Mouse (Mus musculus) heart, embryonic 11.5 days (tissue): ENCODE results near the gene 4931406P16Rik. TPM values are rescaled to one million over a fixed set of nuclear protein-coding genes. Genes with fewer than 3 reads are reported as not detected.

Experiments
- ATAC-seq: fragments of 200-750 bp; cut with Nextera tagmentation; replicated peaks from 2 replicates; pipeline ENCODE4 v1.8.0; 2017; ENCODE audit warnings: moderate library complexity; ENCODE audit not compliant: insufficient number of reproducible peaks, low FRiP score, low TSS enrichment
- H3K27ac ChIP-seq: fragments of 300-500 bp; sonication (generic); 2 replicates; pipeline ENCODE4 v1.5.1; 2014; ENCODE audit warnings: mild to moderate bottlenecking, low read depth, low read length
- H3K27me3 ChIP-seq: fragments of 300-500 bp; sonication (generic); 2 replicates; pipeline ENCODE4 v1.6.1; 2014; ENCODE audit warnings: mild to moderate bottlenecking, low read length, mixed read lengths; ENCODE audit not compliant: control insufficient read depth, insufficient read depth
- H3K36me3 ChIP-seq: fragments of 300-500 bp; sonication (generic); 2 replicates; pipeline ENCODE4 v1.6.1; 2014; ENCODE audit warnings: mild to moderate bottlenecking, low read length, moderate library complexity, mixed read lengths; ENCODE audit not compliant: control insufficient read depth, insufficient read depth
- H3K4me1 ChIP-seq: fragments of 300-500 bp; sonication (generic); 2 replicates; pipeline ENCODE4 v1.6.1; 2014; ENCODE audit warnings: low read length; ENCODE audit not compliant: control insufficient read depth, insufficient read depth
- H3K4me2 ChIP-seq: fragments of 300-500 bp; sonication (generic); 2 replicates; pipeline ENCODE4 v1.6.1; 2014; ENCODE audit warnings: mild to moderate bottlenecking, moderate library complexity
- H3K4me3 ChIP-seq: fragments of 300-500 bp; sonication (generic); 2 replicates; pipeline ENCODE4 v1.5.1; 2014; ENCODE audit warnings: low read depth, low read length
- H3K9ac ChIP-seq: fragments of 300-500 bp; sonication (generic); 2 replicates; pipeline ENCODE4 v1.6.1; 2014; ENCODE audit warnings: mild to moderate bottlenecking, low read depth, low read length, moderate library complexity
- H3K9me3 ChIP-seq: fragments of 300-500 bp; sonication (generic); replicated peaks from 2 replicates; pipeline ENCODE4 v1.6.1; 2016; ENCODE audit warnings: low read length; ENCODE audit not compliant: control insufficient read depth
- WGBS: fragments of 180-500 bp; shearing (Covaris S2); extraction: QIAGEN DNeasy Blood & Tissue Kit; methylation state at CpG from one replicate; pipeline ENCODE4 v1.1.7; 2014; ENCODE audit not compliant: insufficient replicate concordance; 5-methylcytosine and 5-hydroxymethylcytosine counted together
- polyA plus RNA-seq: library from polyadenylated mRNA; unstranded; fragments of >200 nt; fragmentation: Nextera tagmentation; extraction: Ambion mirVana; gene quantifications from 2 replicates; pipeline ENCODE4 v1.2.1, GENCODE M21; 2014

The 4931406P16Rik gene
- polyA plus RNA-seq, 1 experiment from 2014 or later: 56.2 TPM

DNA sequence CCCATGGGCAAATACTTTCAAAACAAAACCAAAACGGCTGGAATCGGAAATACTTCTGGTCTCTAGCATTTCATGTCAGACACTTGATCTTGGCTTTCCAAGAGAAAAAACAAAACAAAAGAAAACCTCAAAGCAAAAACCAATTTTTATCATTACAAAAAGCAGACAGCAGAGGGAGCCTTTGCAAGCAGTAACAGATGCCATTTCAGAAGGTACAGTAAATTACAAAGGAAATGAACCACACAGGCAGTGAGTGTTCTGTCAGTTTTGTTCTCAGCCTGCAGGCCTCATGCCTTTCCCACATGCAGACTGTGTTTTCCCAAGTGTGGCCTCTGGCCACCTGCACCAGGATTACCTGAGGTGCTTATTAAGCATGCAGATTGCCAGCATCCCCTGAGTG, 61.3 kb downstream of the 4931406P16Rik start:
- WGBS: 83% methylated on average over 2 of the region's 2 CpGs
- Histone ChIP-seq H3K4me1 (no peaks in the 10 kb centered on the region), H3K27ac (no peak overlapping the region), H3K4me3 (no peak overlapping the region), H3K4me2 (no peak overlapping the region), H3K9me3 (no peaks in the 10 kb centered on the region), H3K27me3 (no peaks in the 10 kb centered on the region), H3K9ac (no peak overlapping the region), H3K36me3 (peaks cover 29% of the 10 kb centered on the region)
- ATAC-seq: no peak

DNA sequence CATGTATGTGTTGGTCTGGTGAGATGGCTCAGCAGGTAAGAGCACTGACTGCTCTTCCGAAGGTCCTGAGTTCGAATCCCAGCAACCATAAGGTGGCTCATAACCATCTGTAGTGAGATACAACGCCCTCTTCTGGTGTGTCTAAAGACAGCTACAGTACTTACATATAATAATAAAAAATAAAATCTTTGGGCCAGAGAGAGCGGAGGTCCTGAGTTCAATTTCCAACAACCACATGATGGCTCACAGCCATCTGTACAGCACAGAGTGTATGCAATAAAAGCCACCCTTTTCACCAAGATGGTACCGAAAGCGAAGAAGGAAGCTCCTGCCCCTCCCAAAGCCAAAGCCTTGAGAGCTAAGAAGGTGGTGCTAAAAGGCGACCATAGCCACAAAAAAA, 62.6 kb downstream of the 4931406P16Rik start, which contains the start of gene Gm6096:
Gm6096 (plus strand) TSS at position 301 of the 400 bp plus-strand sequence.
- Histone ChIP-seq H3K9ac (no peak within 1 kb of the TSS), H3K36me3 (peaks cover 29% of the 10 kb centered on the region), H3K4me1 (no peaks in the 10 kb centered on the region), H3K9me3 (no peaks in the 10 kb centered on the region), H3K27ac (no peak within 1 kb of the TSS), H3K4me2 (no peak within 1 kb of the TSS), H3K27me3 (no peaks in the 10 kb centered on the region), H3K4me3 (no peak within 1 kb of the TSS)
- ATAC-seq: no peak
- WGBS: 92% methylated on average over 7 of the region's 7 CpGs

DNA sequence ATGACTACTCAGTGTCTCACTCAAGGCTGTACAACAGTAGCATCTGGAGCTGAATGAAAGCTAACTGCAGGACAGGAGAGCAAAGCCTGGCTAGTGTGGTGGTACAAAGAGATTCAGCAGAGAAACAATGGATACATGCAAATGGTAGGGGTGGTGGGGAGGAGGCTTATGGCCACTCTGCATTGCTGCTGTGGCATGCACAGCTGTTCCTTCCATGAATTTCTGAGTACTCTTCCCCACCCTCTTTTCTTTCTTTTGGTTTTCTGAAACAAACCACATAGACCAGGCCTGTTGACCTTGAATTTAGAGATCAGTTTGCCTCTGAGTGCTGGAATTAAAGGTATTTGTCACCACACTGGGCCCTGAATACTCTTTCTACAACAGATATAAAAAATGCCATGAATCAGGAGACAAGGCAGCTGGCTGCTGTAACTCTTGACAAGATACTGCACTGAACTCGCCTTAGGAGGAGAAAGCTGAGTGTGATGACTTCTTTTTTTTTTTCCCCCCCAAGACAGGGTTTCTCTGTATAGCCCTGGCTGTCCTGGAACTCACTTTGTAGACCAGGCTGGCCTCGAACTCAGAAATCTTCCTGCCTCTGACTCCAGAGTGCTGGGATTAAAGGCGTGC, 66.4 kb downstream of the 4931406P16Rik start:
- Histone ChIP-seq H3K27me3 (no peaks in the 10 kb centered on the region), H3K4me1 (no peaks in the 10 kb centered on the region), H3K4me2 (no peak overlapping the region), H3K27ac (no peak overlapping the region), H3K9ac (no peak overlapping the region), H3K9me3 (no peaks in the 10 kb centered on the region), H3K4me3 (no peak overlapping the region), H3K36me3 (peaks cover 27% of the 10 kb centered on the region)
- ATAC-seq: no peak
- WGBS: 85% methylated on average over 3 of the region's 3 CpGs

GRCm38 (mm10) chr7:34242176-34242575, 71.2 kb downstream of the 4931406P16Rik start:
- no peak for ATAC-seq
- H3K9me3 ChIP-seq: no peaks in the 10 kb centered on the region
- WGBS: 95% methylated on average over 11 of the region's 11 CpGs
- H3K27me3 ChIP-seq: no peaks in the 10 kb centered on the region
- no peak overlapping the region for H3K4me2 ChIP-seq
- no peak overlapping the region for H3K4me3 ChIP-seq
- H3K36me3 ChIP-seq: peaks cover 30% of the 10 kb centered on the region
- H3K27ac ChIP-seq: no peak overlapping the region
- no peaks in the 10 kb centered on the region for H3K4me1 ChIP-seq
- no peak overlapping the region for H3K9ac ChIP-seq

DNA sequence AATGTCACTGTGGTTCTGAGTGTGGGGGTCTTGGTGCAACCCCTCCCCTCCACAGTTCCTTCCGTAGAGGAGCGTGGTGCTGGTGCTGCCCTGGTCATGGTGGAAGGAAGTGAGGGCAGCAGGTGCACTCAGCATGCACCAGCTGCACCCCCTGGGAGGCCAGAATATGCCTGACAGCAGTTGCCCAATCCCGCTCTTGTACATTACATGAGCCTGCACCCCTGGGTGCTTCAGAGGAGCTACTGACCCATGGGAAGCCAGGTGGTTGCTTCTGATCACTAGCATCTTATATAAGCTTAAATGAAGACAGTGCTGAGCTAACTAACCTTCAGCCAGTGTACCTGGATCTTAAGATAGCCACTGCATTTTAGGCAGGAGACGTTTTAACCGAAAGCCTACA, 75.3 kb downstream of the 4931406P16Rik start:
- WGBS: 91% methylated on average over 5 of the region's 5 CpGs
- Histone ChIP-seq H3K27ac (no peak overlapping the region), H3K9me3 (no peaks in the 10 kb centered on the region), H3K4me2 (no peak overlapping the region), H3K27me3 (no peaks in the 10 kb centered on the region), H3K4me1 (peaks cover 3% of the 10 kb centered on the region), H3K4me3 (no peak overlapping the region), H3K36me3 (peaks cover 29% of the 10 kb centered on the region), H3K9ac (no peak overlapping the region)
- no peak for ATAC-seq

- ATAC-seq: no peak
- no peak overlapping the region for H3K27ac ChIP-seq
- no peaks in the 10 kb centered on the region for H3K9me3 ChIP-seq
- no peak overlapping the region for H3K4me2 ChIP-seq
- H3K36me3 ChIP-seq: peaks cover 29% of the 10 kb centered on the region
- H3K4me3 ChIP-seq: no peak overlapping the region
- H3K27me3 ChIP-seq: no peaks in the 10 kb centered on the region
- H3K4me1 ChIP-seq: peaks cover 12% of the 10 kb centered on the region
- WGBS: 83% methylated on average over 5 of the region's 5 CpGs
- H3K9ac ChIP-seq: no peak overlapping the region
These were observed 77.7 kb downstream of the 4931406P16Rik start for GRCm38 (mm10) chr7:34235602-34236001.

DNA sequence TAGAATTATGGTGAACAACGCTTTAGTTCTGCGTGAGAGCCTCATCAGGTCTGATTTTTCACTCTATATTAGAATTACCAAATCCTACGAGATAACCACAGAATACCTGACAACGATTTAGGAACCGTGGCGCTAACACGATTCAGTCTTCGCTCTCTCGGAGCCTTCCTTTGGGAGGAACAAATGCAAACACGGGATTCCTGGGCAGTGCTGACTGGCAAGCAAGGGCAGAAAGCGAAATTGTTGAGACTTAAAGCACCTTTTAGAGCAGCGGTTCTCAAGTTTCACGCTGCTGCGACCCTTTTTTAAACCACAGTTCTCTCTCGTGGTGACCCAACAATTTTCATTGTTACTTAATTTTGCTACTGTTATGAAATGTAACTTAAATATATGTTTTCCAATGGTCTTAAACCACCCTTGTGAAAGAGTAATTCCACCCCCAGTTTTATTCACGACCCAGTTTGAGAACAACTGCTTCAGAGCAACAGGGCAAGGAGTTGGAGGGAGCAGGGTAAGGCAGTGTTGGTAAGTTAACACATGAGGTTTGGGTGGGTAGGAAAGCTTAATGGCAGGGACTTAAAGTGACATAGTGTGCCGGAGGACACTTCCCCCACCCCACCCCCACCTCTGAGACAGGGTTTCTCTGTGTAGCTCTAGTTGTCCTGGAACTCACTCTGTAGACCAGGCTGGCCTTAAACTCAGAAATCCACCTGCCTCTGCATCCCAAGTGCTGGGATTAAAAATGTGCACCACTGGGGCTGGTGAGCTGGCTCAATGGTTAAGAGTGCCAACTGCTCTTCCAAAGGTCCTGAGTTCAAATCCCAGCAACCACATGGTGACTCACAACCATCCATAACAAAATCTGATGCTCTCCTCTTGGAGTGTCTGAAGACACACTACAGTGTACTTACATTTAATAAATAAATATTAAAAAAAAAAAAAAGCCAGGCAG, 78.5 kb downstream of the 4931406P16Rik start:
- WGBS: 2% methylated on average over 17 of the region's 17 CpGs
- H3K27ac ChIP-seq: peak overlapping the region; percentile 96
- no peak for ATAC-seq
- no peaks in the 10 kb centered on the region for H3K27me3 ChIP-seq
- peak overlapping the region; percentile 84 for H3K4me2 ChIP-seq
- H3K4me3 ChIP-seq: peak overlapping the region; percentile 57
- peaks cover 25% of the 10 kb centered on the region for H3K36me3 ChIP-seq
- H3K9ac ChIP-seq: peak overlapping the region; percentile 73
- no peaks in the 10 kb centered on the region for H3K9me3 ChIP-seq
- H3K4me1 ChIP-seq: peaks cover 14% of the 10 kb centered on the region

DNA sequence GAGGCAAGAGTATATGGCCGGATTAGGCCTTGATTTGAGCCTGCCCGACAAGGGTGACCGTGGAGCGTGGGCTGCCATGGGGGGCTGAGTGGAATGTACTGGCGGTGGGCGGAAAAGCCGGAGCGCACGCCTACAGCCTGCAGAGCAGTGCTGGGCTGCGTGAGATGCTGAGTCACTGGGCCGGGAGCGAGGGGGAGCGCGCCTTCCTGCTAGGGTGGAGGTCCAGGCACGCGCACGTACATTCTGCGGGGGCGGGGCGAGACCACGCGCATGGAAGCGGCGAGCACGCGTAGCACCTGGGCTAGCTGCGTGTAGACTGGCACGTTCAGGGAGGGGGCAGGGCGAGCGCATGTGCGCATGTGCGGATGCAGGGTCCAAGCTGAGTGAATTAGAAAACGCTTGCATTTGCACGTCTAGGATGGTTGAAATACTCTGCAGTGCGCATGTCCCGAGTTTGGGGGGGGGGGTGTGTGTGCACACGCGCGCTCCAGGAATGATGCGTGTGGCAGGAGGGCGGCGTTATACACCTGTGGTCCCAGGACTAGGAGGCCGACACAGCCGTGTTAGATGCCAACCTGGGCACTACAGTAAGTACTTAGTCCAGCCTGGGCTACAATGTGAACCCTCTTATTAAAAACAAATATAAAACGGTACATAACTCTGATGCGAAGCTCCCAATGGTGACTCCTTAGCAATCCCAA, 79.3 kb downstream of the 4931406P16Rik start:
- H3K27me3 ChIP-seq: no peaks in the 10 kb centered on the region
- H3K4me2 ChIP-seq: peak overlapping the region; percentile 84
- no peaks in the 10 kb centered on the region for H3K9me3 ChIP-seq
- WGBS: under 1% methylated on average over 46 of the region's 46 CpGs
- H3K4me1 ChIP-seq: peaks cover 16% of the 10 kb centered on the region
- H3K9ac ChIP-seq: peak overlapping the region; percentile 73
- peak; percentile 86 for ATAC-seq
- H3K36me3 ChIP-seq: peaks cover 21% of the 10 kb centered on the region
- peak overlapping the region; percentile 96 for H3K27ac ChIP-seq
- peak overlapping the region; percentile 57 for H3K4me3 ChIP-seq
